Mouse (Mus musculus) midbrain, embryonic 13.5 days (tissue): ENCODE data around the gene Irf5. TPM values are rescaled to one million over a fixed set of nuclear protein-coding genes. Genes with fewer than 3 reads are reported as not detected.

ENCODE experiments used
- ATAC-seq: fragments of 200-750 bp; cut with Nextera tagmentation; 2 replicates; pipeline ENCODE4 v1.8.0; 2017; ENCODE audit warnings: mild to moderate bottlenecking, moderate TSS enrichment, moderate library complexity
- H3K27ac ChIP-seq: fragments of 300-500 bp; sonication (generic); 2 replicates; pipeline ENCODE4 v1.5.1; 2015; ENCODE audit warnings: inconsistent platforms, mild to moderate bottlenecking, moderate library complexity
- H3K27me3 ChIP-seq: fragments of 300-500 bp; sonication (generic); 2 replicates; pipeline ENCODE4 v1.6.1; 2015; ENCODE audit warnings: mild to moderate bottlenecking, inconsistent platforms
- H3K36me3 ChIP-seq: fragments of 300-500 bp; sonication (generic); 2 replicates; pipeline ENCODE4 v1.6.1; 2015; ENCODE audit warnings: mild to moderate bottlenecking, inconsistent platforms
- H3K4me1 ChIP-seq: fragments of 300-500 bp; sonication (generic); replicated peaks from 2 replicates; pipeline ENCODE4 v1.6.1; 2015; ENCODE audit warnings: inconsistent platforms
- H3K4me2 ChIP-seq: fragments of 300-500 bp; sonication (generic); replicated peaks from 2 replicates; pipeline ENCODE4 v1.6.1; 2015; ENCODE audit warnings: moderate library complexity, mild to moderate bottlenecking, inconsistent platforms
- H3K4me3 ChIP-seq: fragments of 300-500 bp; sonication (generic); replicated peaks from 2 replicates; pipeline ENCODE4 v1.5.1; 2015; ENCODE audit warnings: mild to moderate bottlenecking, inconsistent platforms
- H3K9ac ChIP-seq: fragments of 300-500 bp; sonication (generic); replicated peaks from 2 replicates; pipeline ENCODE4 v1.6.1; 2015; ENCODE audit warnings: mild to moderate bottlenecking, inconsistent platforms
- H3K9me3 ChIP-seq: fragments of 300-500 bp; sonication (generic); 2 replicates; pipeline ENCODE4 v1.6.1; 2016; ENCODE audit warnings: mild to moderate bottlenecking, inconsistent platforms
- WGBS: fragments of 180-500 bp; shearing (Covaris S2); methylation state at CpG from one replicate; pipeline ENCODE4 v1.1.7; 2015; 5-methylcytosine and 5-hydroxymethylcytosine counted together
- polyA plus RNA-seq: library from polyadenylated mRNA; unstranded; fragments of >200 nt; fragmentation: Nextera tagmentation; extraction: Ambion mirVana; gene quantifications from 2 replicates; pipeline ENCODE4 v1.2.1, GENCODE M21; 2015

Irf5 gene
- polyA plus RNA-seq, 1 experiment from 2014 or later, result 1.3 TPM

- Histone ChIP-seq H3K9ac (0 out of 2 replicates have a peak overlapping the region, but pooled peaks have one; percentile 19), H3K27ac (no peak overlapping the region), H3K9me3 (no peaks in the 10 kb centered on the region), H3K36me3 (no peaks in the 10 kb centered on the region), H3K4me3 (peak overlapping the region; percentile 47), H3K4me2 (peak overlapping the region; percentile 65), H3K4me1 (peaks cover 11% of the 10 kb centered on the region), H3K27me3 (peaks cover 56% of the 10 kb centered on the region)
- peak; percentile 60 for ATAC-seq
- 24% methylated on average over 8 of the region's 8 CpGs for WGBS
These were observed 19.6 kb upstream of the Irf5 start for GRCm38 (mm10) chr6:29506834-29507233.

- Histone ChIP-seq H3K4me2 (peak within 1 kb of the TSS; percentile 65), H3K9ac (peak within 1 kb of the TSS; percentile 68), H3K27ac (no peak within 1 kb of the TSS), H3K9me3 (no peaks in the 10 kb centered on the region), H3K4me1 (peaks cover 11% of the 10 kb centered on the region), H3K27me3 (peaks cover 56% of the 10 kb centered on the region), H3K36me3 (no peaks in the 10 kb centered on the region), H3K4me3 (peak within 1 kb of the TSS; percentile 47)
- 2% methylated on average over 23 of the region's 47 CpGs for WGBS
- peak; percentile 72 for ATAC-seq
These were observed 18.7 kb upstream of the Irf5 start, which contains the start of gene Kcp for GRCm38 (mm10) chr6:29507447-29508309. TSS of gene Kcp (minus strand) at chr6:29507952.

- Histone ChIP-seq H3K9ac (no peak overlapping the region), H3K36me3 (no peaks in the 10 kb centered on the region), H3K27me3 (peaks cover 50% of the 10 kb centered on the region), H3K27ac (no peak overlapping the region), H3K9me3 (no peaks in the 10 kb centered on the region), H3K4me2 (no peak overlapping the region), H3K4me1 (peaks cover 21% of the 10 kb centered on the region), H3K4me3 (no peak overlapping the region)
- ATAC-seq, result no peak
- WGBS, result 48% methylated on average over 2 of the region's 2 CpGs
These were observed 17.3 kb upstream of the Irf5 start for GRCm38 (mm10) chr6:29509086-29509485.

GRCm38 (mm10) chr6:29513284-29513683 lies 13.1 kb upstream of the Irf5 start:
- Histone ChIP-seq H3K27ac (no peak overlapping the region), H3K4me1 (peaks cover 10% of the 10 kb centered on the region), H3K27me3 (peaks cover 27% of the 10 kb centered on the region), H3K4me3 (peak overlapping the region; percentile 7; the same call in 1 of the 2 replicates), H3K9ac (no peak overlapping the region), H3K4me2 (peak overlapping the region; percentile 46), H3K9me3 (no peaks in the 10 kb centered on the region), H3K36me3 (no peaks in the 10 kb centered on the region)
- WGBS, result under 1% methylated on average over 11 of the region's 11 CpGs
- peak; percentile 67 for ATAC-seq

- peaks cover 10% of the 10 kb centered on the region for H3K4me1 ChIP-seq
- no peaks in the 10 kb centered on the region for H3K9me3 ChIP-seq
- H3K4me3 ChIP-seq, result no peak overlapping the region
- H3K36me3 ChIP-seq, result no peaks in the 10 kb centered on the region
- ATAC-seq, result peak; percentile 66
- H3K9ac ChIP-seq, result no peak overlapping the region
- H3K4me2 ChIP-seq, result no peak overlapping the region
- WGBS, result 6% methylated on average over 5 of the region's 5 CpGs
- no peak overlapping the region for H3K27ac ChIP-seq
- H3K27me3 ChIP-seq, result peaks cover 12% of the 10 kb centered on the region; the same call in 1 of the 2 replicates
These were observed 9.3 kb upstream of the Irf5 start for GRCm38 (mm10) chr6:29517139-29517538.

GRCm38 (mm10) chr6:29522626-29523300 lies 3.7 kb upstream of the Irf5 start:
- no peak for ATAC-seq
- Histone ChIP-seq H3K4me1 (peaks cover 17% of the 10 kb centered on the region), H3K27me3 (peaks cover 35% of the 10 kb centered on the region), H3K27ac (no peak overlapping the region), H3K4me2 (no peak overlapping the region), H3K4me3 (no peak overlapping the region), H3K9ac (no peak overlapping the region), H3K36me3 (no peaks in the 10 kb centered on the region), H3K9me3 (no peaks in the 10 kb centered on the region)
- WGBS, result 70% methylated on average over 6 of the region's 6 CpGs

GRCm38 (mm10) chr6:29523301-29524033 lies 3.0 kb upstream of the Irf5 start:
- peaks cover 42% of the 10 kb centered on the region for H3K27me3 ChIP-seq
- no peak for ATAC-seq

GRCm38 (mm10) chr6:29524034-29524489 lies 2.4 kb upstream of the Irf5 start:
- H3K4me3 ChIP-seq, result no peak overlapping the region
- no peak overlapping the region for H3K4me2 ChIP-seq
- H3K36me3 ChIP-seq, result no peaks in the 10 kb centered on the region
- no peak overlapping the region for H3K9ac ChIP-seq
- 72% methylated on average over 6 of the region's 6 CpGs for WGBS
- no peak overlapping the region for H3K27ac ChIP-seq
- peaks cover 48% of the 10 kb centered on the region for H3K27me3 ChIP-seq
- peaks cover 22% of the 10 kb centered on the region for H3K4me1 ChIP-seq
- ATAC-seq, result no peak
- no peaks in the 10 kb centered on the region for H3K9me3 ChIP-seq

More at GRCm38 (mm10) chr6:29523301-29524033, 3.0 kb upstream of the Irf5 start:
- no peaks in the 10 kb centered on the region for H3K36me3 ChIP-seq
- WGBS, result 79% methylated on average over 12 of the region's 12 CpGs
- no peak overlapping the region for H3K9ac ChIP-seq
- H3K4me3 ChIP-seq, result no peak overlapping the region
- H3K4me2 ChIP-seq, result no peak overlapping the region
- no peak overlapping the region for H3K27ac ChIP-seq
- H3K9me3 ChIP-seq, result no peaks in the 10 kb centered on the region
- H3K4me1 ChIP-seq, result peaks cover 22% of the 10 kb centered on the region

GRCm38 (mm10) chr6:29525256-29525655 lies 1.2 kb upstream of the Irf5 start:
- peaks cover 60% of the 10 kb centered on the region for H3K27me3 ChIP-seq
- H3K27ac ChIP-seq, result no peak overlapping the region
- WGBS, result 69% methylated on average over 6 of the region's 6 CpGs

GRCm38 (mm10) chr6:29527361-29528164 lies 1.1 kb downstream of the Irf5 start:
- H3K36me3 ChIP-seq, result no peaks in the 10 kb centered on the region
- H3K4me3 ChIP-seq, result peak overlapping the region; percentile 52
- 5% methylated on average over 34 of the region's 34 CpGs for WGBS
- no peak overlapping the region for H3K27ac ChIP-seq
- peak overlapping the region; percentile 94 for H3K4me2 ChIP-seq
- peaks cover 70% of the 10 kb centered on the region for H3K27me3 ChIP-seq
- ATAC-seq, result no peak
- H3K9me3 ChIP-seq, result no peaks in the 10 kb centered on the region
- H3K4me1 ChIP-seq, result peaks cover 22% of the 10 kb centered on the region
- H3K9ac ChIP-seq, result no peak overlapping the region

More at GRCm38 (mm10) chr6:29525256-29525655, 1.2 kb upstream of the Irf5 start:
- ATAC-seq, result no peak
- Histone ChIP-seq H3K9me3 (no peaks in the 10 kb centered on the region), H3K9ac (no peak overlapping the region), H3K4me2 (no peak overlapping the region), H3K4me3 (no peak overlapping the region), H3K36me3 (no peaks in the 10 kb centered on the region), H3K4me1 (peaks cover 22% of the 10 kb centered on the region)

GRCm38 (mm10) chr6:29528165-29528505 lies 1.7 kb downstream of the Irf5 start:
- no peaks in the 10 kb centered on the region for H3K9me3 ChIP-seq
- peak overlapping the region; percentile 94; the same call in 1 of the 2 replicates for H3K4me2 ChIP-seq
- peaks cover 22% of the 10 kb centered on the region for H3K4me1 ChIP-seq
- no peak for ATAC-seq
- no peak overlapping the region for H3K9ac ChIP-seq
- 10% methylated on average over 8 of the region's 8 CpGs for WGBS
- peaks cover 70% of the 10 kb centered on the region for H3K27me3 ChIP-seq
- H3K27ac ChIP-seq, result no peak overlapping the region
- no peaks in the 10 kb centered on the region for H3K36me3 ChIP-seq
- H3K4me3 ChIP-seq, result peak overlapping the region; percentile 52; the same call in 1 of the 2 replicates
